Mouse (Mus musculus) liver, embryonic 16.5 days (tissue): Measurements from ENCODE around the gene Tas2r122. TPM values are rescaled to one million over a fixed set of nuclear protein-coding genes. Genes with fewer than 3 reads are reported as not detected.
"Not testable (repeated sequence)": the region's sequence is repeated elsewhere in the genome, so short reads cannot be mapped to it uniquely, and the experiment has no call there.

Experiments used
- ATAC-seq: fragments of 200-750 bp; cut with Nextera tagmentation; 2 replicates; pipeline ENCODE4 v1.8.0; 2017; ENCODE audit warnings: low read depth, mild to moderate bottlenecking, moderate number of reproducible peaks, moderate library complexity
- H3K27ac ChIP-seq: fragments of 300-500 bp; sonication (generic); 2 replicates; pipeline ENCODE4 v1.5.1; 2014; ENCODE audit warnings: mild to moderate bottlenecking, low read length
- H3K27me3 ChIP-seq: fragments of 300-500 bp; sonication (generic); 2 replicates; pipeline ENCODE4 v1.6.1; 2014; ENCODE audit warnings: low read depth, low read length, mixed read lengths; ENCODE audit not compliant: control insufficient read depth, insufficient read depth
- H3K36me3 ChIP-seq: fragments of 300-500 bp; sonication (generic); 2 replicates; pipeline ENCODE4 v1.6.1; 2014; ENCODE audit warnings: mild to moderate bottlenecking; ENCODE audit not compliant: control insufficient read depth, insufficient read depth
- H3K4me1 ChIP-seq: fragments of 300-500 bp; sonication (generic); 2 replicates; pipeline ENCODE4 v1.6.1; 2014; ENCODE audit warnings: low read depth, low read length, mixed read lengths; ENCODE audit not compliant: control insufficient read depth
- H3K4me2 ChIP-seq: fragments of 300-500 bp; sonication (generic); 2 replicates; pipeline ENCODE4 v1.6.1; 2014; ENCODE audit warnings: low read depth, low read length, mixed read lengths
- H3K4me3 ChIP-seq: fragments of 300-500 bp; sonication (generic); 2 replicates; pipeline ENCODE4 v1.5.1; 2014; ENCODE audit warnings: low read depth, mild to moderate bottlenecking, low read length
- H3K9ac ChIP-seq: fragments of 300-500 bp; sonication (generic); 2 replicates; pipeline ENCODE4 v1.6.1; 2014; ENCODE audit warnings: low read depth, low read length
- H3K9me3 ChIP-seq: fragments of 300-500 bp; sonication (generic); replicated peaks from 2 replicates; pipeline ENCODE4 v1.6.1; 2016; ENCODE audit warnings: low read length; ENCODE audit not compliant: control insufficient read depth
- WGBS: fragments of 180-500 bp; shearing (Covaris S2); extraction: QIAGEN DNeasy Blood & Tissue Kit; methylation state at CpG from one replicate; pipeline ENCODE4 v1.1.7; 2014; ENCODE audit not compliant: insufficient replicate concordance; 5-methylcytosine and 5-hydroxymethylcytosine counted together
- polyA plus RNA-seq: library from polyadenylated mRNA; unstranded; fragments of >200 nt; fragmentation: Nextera tagmentation; extraction: Ambion mirVana; gene quantifications from 2 replicates; pipeline ENCODE4 v1.2.1, GENCODE M21; 2015

The Tas2r122 gene
- not detected in 2 replicates for polyA plus RNA-seq

- no peak within 1 kb of the TSS for H3K27ac ChIP-seq
- 53% methylated on average over 3 of the region's 3 CpGs for WGBS
- no peaks in the 10 kb centered on the region for H3K36me3 ChIP-seq
- H3K4me2 ChIP-seq, result no peak within 1 kb of the TSS
- no peak within 1 kb of the TSS for H3K4me3 ChIP-seq
- no peaks in the 10 kb centered on the region for H3K9me3 ChIP-seq
- no peak for ATAC-seq
- H3K27me3 ChIP-seq, result no peaks in the 10 kb centered on the region
- H3K9ac ChIP-seq, result no peak within 1 kb of the TSS
- no peaks in the 10 kb centered on the region for H3K4me1 ChIP-seq
Measured at GRCm38 (mm10) chr6:132711828-132712227, at the start of gene Tas2r122. Gene Tas2r122, minus strand, starts transcription at chr6:132711928.

- no peaks in the 10 kb centered on the region for H3K9me3 ChIP-seq
- 40% methylated on average over 1 of the region's 1 CpGs for WGBS
- no peak within 1 kb of the TSS for H3K4me3 ChIP-seq
- no peak for ATAC-seq
- H3K4me2 ChIP-seq, result no peak within 1 kb of the TSS
- no peak within 1 kb of the TSS for H3K9ac ChIP-seq
- H3K27ac ChIP-seq, result no peak within 1 kb of the TSS
- H3K4me1 ChIP-seq, result no peaks in the 10 kb centered on the region
- no peaks in the 10 kb centered on the region for H3K27me3 ChIP-seq
- no peaks in the 10 kb centered on the region for H3K36me3 ChIP-seq
Measured at GRCm38 (mm10) chr6:132754430-132754829, 42.7 kb upstream of the Tas2r122 start, which contains the start of gene Tas2r124. Gene Tas2r124, plus strand, starts transcription at chr6:132754730.

- 67% methylated on average over 2 of the region's 2 CpGs for WGBS
- no peaks in the 10 kb centered on the region for H3K27me3 ChIP-seq
- H3K9ac ChIP-seq, result no peak overlapping the region
- H3K4me2 ChIP-seq, result no peak overlapping the region
- no peaks in the 10 kb centered on the region for H3K36me3 ChIP-seq
- no peak overlapping the region for H3K27ac ChIP-seq
- H3K4me3 ChIP-seq, result no peak overlapping the region
- no peaks in the 10 kb centered on the region for H3K4me1 ChIP-seq
- ATAC-seq, result no peak
- H3K9me3 ChIP-seq, result no peaks in the 10 kb centered on the region
Measured at GRCm38 (mm10) chr6:132750206-132750605, 38.5 kb upstream of the Tas2r122 start.

- Histone ChIP-seq H3K9me3 (no peaks in the 10 kb centered on the region), H3K27me3 (no peaks in the 10 kb centered on the region), H3K27ac (no peak within 1 kb of the TSS), H3K9ac (no peak within 1 kb of the TSS), H3K4me2 (no peak within 1 kb of the TSS), H3K4me3 (no peak within 1 kb of the TSS), H3K4me1 (no peaks in the 10 kb centered on the region), H3K36me3 (no peaks in the 10 kb centered on the region)
- no peak for ATAC-seq
- WGBS, result 57% methylated on average over 2 of the region's 2 CpGs
Measured at GRCm38 (mm10) chr6:132737935-132738334, 26.2 kb upstream of the Tas2r122 start, which contains the start of gene Tas2r115. Gene Tas2r115, minus strand, starts transcription at chr6:132738035.

- Histone ChIP-seq H3K9ac (no peak within 1 kb of the TSS), H3K4me3 (no peak within 1 kb of the TSS), H3K4me2 (no peak within 1 kb of the TSS), H3K9me3 (no peaks in the 10 kb centered on the region), H3K36me3 (no peaks in the 10 kb centered on the region), H3K27ac (no peak within 1 kb of the TSS), H3K4me1 (no peaks in the 10 kb centered on the region), H3K27me3 (no peaks in the 10 kb centered on the region)
- WGBS, result 29% methylated on average over 1 of the region's 1 CpGs
- ATAC-seq, result no peak
Measured at GRCm38 (mm10) chr6:132700907-132701306, 10.8 kb downstream of the Tas2r122 start, which contains the start of gene Tas2r121. Gene Tas2r121, minus strand, starts transcription at chr6:132701007.

GRCm38 (mm10) chr6:132691596-132691995 lies 20.1 kb downstream of the Tas2r122 start:
- not testable (repeated sequence) for H3K9ac ChIP-seq, H3K27me3 ChIP-seq

More at GRCm38 (mm10) chr6:132691596-132691995, 20.1 kb downstream of the Tas2r122 start:
- WGBS, result 60% methylated on average over 7 of the region's 7 CpGs
- H3K36me3 ChIP-seq, H3K9me3 ChIP-seq, H3K4me1 ChIP-seq, H3K4me3 ChIP-seq, H3K4me2 ChIP-seq, ATAC-seq, H3K27ac ChIP-seq: not testable (repeated sequence)

Other genes starting within 250 kb of the Tas2r122 start
- not detected in 2 replicates for gene Prh1, start 142.1 kb downstream of the Tas2r122 start, polyA plus RNA-seq
- not detected in 2 replicates for gene Prp2, start 116.0 kb downstream of the Tas2r122 start, polyA plus RNA-seq
- gene A630073D07Rik, start 60.4 kb downstream of the Tas2r122 start, polyA plus RNA-seq, result not detected in 2 replicates
- not detected in 2 replicates for gene Tas2r120, start 55.0 kb downstream of the Tas2r122 start, polyA plus RNA-seq
- gene Tas2r121, start 10.9 kb downstream of the Tas2r122 start, polyA plus RNA-seq, result not detected in 2 replicates
- gene Tas2r115, start 26.1 kb upstream of the Tas2r122 start, polyA plus RNA-seq, result not detected in 2 replicates
- not detected in 2 replicates for gene Tas2r124, start 42.8 kb upstream of the Tas2r122 start, polyA plus RNA-seq
- not detected in 2 replicates for gene Tas2r102, start 50.2 kb upstream of the Tas2r122 start, polyA plus RNA-seq
- gene Tas2r136, start 66.2 kb upstream of the Tas2r122 start, polyA plus RNA-seq, result not detected in 2 replicates
- not detected in 2 replicates for gene Tas2r117, start 90.9 kb upstream of the Tas2r122 start, polyA plus RNA-seq
- not detected in 2 replicates for gene Tas2r123, start 135.2 kb upstream of the Tas2r122 start, polyA plus RNA-seq
- gene Tas2r116, start 143.5 kb upstream of the Tas2r122 start, polyA plus RNA-seq, result not detected in 2 replicates
- gene Tas2r110, start 156.1 kb upstream of the Tas2r122 start, polyA plus RNA-seq, result not detected in 2 replicates
- gene Tas2r113, start 181.1 kb upstream of the Tas2r122 start, polyA plus RNA-seq, result not detected in 2 replicates
- gene Tas2r125, start 197.7 kb upstream of the Tas2r122 start, polyA plus RNA-seq, result not detected in 2 replicates
- gene Tas2r129, start 239.2 kb upstream of the Tas2r122 start, polyA plus RNA-seq, result not detected in 2 replicates
- gene Tas2r131, start 246.0 kb upstream of the Tas2r122 start, polyA plus RNA-seq, result not detected in 2 replicates